Mouse (Mus musculus) left cerebral cortex, postnatal 36 days (tissue): ENCODE measurements around the gene Adamts3. TPM values are rescaled to one million over a fixed set of nuclear protein-coding genes. Genes with fewer than 3 reads are reported as not detected.

Experiments
- DNase-seq, 2 experiments: peaks; one replicate each; pipeline ENCODE4 v3.0.0; 2021 to 2022; ENCODE audit warnings: low spot score in 2 of 2, mixed read lengths in 1 of 2
- intact Hi-C: fragments of 180-260 bp; cut with DNase I; formaldehyde crosslinking; loops from one replicate; pipeline ENCODE4 v1.15.1; 2025
- total RNA-seq, 2 experiments: library from RNA; stranded (reverse); gene quantifications; 2 replicates each; pipeline ENCODE4 v1.2.3; 2021

The Adamts3 gene
- total RNA-seq, 2 experiments from 2014 or later, result 26.1 to 28.2 TPM

- peak in 1 of 2 experiments; percentile 16 for DNase-seq
- intact Hi-C loops, result loop anchor here (5.0 to 10.0 kb wide), 3 partner anchors 43 to 355 kb away; partner anchors contain the start of gene Adamts3
Observed at GRCm38 (mm10) chr5:89839627-89840026, 43.5 kb downstream of the Adamts3 start.

GRCm38 (mm10) chr5:89821175-89821574 is 62.0 kb downstream of the Adamts3 start:
- intact Hi-C loops, result no loop called here
- DNase-seq, result no peak

- intact Hi-C loops, result no loop called here
- DNase-seq, result no peak
Observed at GRCm38 (mm10) chr5:89819531-89819930, 63.6 kb downstream of the Adamts3 start.

DNA sequence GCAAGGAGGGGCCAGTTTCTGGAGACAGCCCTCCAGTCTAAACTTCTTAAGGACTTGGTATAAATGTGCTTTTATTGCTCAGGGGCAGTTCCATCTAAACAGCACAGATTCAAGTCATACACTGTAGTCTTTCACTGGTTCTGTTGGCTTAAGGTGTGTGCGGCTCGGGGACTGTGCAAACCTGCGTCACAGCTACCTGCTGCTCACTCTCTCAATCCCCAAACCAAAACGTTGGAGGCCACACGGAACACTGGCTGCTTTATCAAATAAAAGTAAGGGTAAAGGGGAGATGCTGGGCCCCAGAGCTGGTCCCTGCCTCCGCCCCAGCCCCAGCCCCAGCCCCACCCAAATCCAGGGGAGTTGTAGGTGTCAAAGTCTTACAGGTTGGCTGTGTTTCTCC is 66.5 kb downstream of the Adamts3 start:
- intact Hi-C loops, result loop anchor here (2.0 kb wide), 1 partner anchor 100 kb away; no protein-coding TSS in a partner anchor

GRCm38 (mm10) chr5:89814552-89814951 is 68.6 kb downstream of the Adamts3 start:
- no peak for DNase-seq
- intact Hi-C loops, result no loop called here

More for the DNA sequence above, 66.5 kb downstream of the Adamts3 start:
- DNase-seq, result no peak

GRCm38 (mm10) chr5:89800181-89800816 is 82.8 kb downstream of the Adamts3 start:
- no peak for DNase-seq
- intact Hi-C loops, result no loop called here

DNA sequence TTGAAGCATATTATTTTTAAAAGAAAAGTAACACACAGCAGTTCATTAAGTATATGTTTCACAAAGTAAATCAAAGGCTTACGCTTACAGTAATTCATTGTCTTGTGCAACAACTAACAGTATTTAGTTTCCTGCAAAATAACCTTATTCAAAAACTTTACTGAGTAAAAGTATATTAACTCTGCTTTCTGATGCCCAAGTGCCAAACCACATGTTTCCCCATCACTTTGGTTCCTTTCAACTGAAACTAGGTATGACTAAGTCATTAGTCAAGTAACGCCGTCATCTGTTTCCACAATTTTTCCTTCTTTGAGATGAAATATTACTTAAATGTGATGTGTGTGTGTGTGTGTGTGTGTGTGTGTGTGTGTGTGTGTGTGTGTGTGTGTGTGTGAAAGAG is 89.4 kb downstream of the Adamts3 start:
- intact Hi-C loops, result no loop called here
- no peak for DNase-seq

- intact Hi-C loops, result no loop called here
- DNase-seq, result no peak
Observed at GRCm38 (mm10) chr5:89784635-89785034, 98.5 kb downstream of the Adamts3 start.

- intact Hi-C loops, result no loop called here
- DNase-seq, result no peak
Observed at GRCm38 (mm10) chr5:89779823-89780222, 103.3 kb downstream of the Adamts3 start.

DNA sequence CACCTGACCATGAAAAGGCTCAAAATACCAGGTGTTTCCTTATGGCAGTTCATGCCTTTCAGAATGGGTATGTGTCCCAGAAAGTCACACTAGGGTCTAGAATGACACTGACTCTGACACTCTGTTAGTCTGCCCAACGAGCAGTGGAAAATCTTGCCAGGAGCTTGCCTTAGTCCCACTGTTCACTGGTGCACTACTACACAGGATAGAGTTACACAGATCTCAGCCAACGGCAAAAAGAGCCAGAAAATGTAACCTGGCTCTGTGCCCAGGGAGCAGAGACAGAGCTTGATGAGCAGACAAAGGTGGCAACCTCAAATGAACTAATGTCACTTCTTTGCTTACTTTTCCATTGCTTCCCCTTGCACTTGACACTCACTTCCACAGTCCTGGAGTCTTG is 104.5 kb downstream of the Adamts3 start:
- intact Hi-C loops, result no loop called here
- no peak for DNase-seq

GRCm38 (mm10) chr5:89777411-89777810 is 105.7 kb downstream of the Adamts3 start:
- DNase-seq, result no peak
- intact Hi-C loops, result no loop called here

DNA sequence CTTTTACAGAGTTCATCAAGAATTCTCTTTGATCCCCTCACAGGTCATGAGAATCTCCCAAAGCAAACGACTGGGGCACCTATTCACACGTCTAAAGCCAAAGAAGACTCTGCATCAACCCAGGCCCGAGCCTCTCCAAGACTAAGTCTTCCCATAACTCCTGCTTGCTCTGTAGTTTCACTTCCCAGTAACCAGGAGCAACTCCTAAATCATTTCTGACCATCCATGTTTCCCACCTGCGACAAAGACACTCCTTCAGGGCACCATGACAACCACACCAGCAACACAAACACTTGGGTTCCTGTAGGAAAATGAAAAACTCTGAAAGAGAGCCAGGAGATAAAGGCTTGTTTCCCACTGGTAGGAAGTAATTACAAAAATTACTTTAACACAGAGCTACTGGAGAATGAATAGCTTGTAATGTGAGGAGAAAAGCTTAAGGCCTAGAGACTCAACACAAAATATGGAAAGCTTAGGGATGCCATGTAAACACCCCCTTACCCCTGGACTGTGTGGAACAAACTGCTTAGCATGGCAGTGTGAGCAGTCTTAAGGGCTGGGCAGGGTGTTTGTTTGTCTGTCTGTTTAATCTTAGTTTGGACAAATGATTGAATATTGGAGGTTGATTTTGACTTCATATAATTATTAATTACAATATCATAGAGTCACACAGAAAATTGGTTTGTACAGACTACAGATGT is 112.3 kb downstream of the Adamts3 start:
- intact Hi-C loops, result no loop called here
- no peak for DNase-seq

DNA sequence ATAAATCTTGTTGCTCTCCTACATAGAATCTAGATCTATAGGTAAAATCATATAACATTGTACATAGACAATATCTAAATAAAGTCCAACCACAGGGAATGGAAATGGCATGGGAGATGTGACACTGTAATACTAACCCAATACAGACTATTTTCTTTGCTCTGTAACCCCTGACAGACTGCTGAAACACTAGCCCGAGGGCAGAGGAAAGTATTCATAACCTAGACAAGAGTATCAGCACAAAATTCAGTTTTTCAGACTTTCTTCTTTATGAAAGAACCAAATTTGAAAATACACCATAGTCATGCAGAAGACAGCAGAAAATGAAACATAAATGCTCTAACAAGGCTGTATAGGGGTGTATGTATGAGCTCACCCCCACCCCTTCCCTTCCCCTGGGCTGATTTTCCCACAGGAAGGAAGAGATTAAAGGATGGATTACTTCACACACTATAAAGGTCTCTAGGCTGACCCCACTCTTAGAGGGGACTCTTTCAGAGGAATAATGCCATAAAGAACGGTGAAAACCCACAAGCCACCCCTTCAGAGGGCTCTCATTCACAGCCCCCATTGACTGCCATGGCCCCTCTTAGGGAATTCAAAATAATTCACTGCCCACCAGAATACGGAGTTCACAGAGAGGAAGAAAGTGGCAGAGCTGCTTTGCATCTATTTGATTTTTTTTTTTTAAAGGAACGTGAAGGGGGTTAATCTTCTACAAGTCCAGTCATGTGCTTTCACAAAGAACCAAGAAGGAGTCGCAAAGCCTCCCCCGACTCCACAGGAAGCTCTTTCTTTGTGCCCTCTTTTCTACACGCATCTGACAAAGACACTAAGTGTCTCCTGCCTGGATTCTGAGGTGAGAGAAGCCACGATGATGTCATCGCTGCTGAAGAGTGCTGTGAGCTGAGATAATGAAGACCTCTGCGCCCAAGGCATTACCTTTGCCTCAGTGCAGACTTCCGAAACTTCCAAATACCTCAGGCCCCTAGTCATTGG is 119.6 kb downstream of the Adamts3 start:
- intact Hi-C loops, result no loop called here

DNA sequence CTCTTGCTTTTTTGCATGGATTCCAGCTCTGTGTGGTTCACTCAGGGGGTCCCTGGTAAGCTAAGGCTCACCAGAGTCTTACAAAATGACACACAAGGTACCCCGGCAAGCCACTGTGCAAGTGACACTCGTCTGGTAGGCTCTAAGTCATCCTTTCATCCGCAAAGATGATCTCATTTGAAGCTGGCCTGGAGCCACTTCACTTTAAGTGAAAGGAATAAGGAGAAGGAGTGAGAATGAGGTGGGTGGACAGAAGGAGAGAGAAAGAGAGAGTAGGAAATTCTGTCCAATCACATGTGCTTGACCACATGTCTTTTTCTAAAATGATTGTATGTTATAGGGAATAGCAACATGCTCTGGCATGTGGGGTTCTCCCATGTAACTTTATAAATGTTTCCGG is 122.8 kb downstream of the Adamts3 start:
- no peak for DNase-seq
- intact Hi-C loops, result no loop called here

More for the DNA sequence above, 119.6 kb downstream of the Adamts3 start:
- no peak for DNase-seq

DNA sequence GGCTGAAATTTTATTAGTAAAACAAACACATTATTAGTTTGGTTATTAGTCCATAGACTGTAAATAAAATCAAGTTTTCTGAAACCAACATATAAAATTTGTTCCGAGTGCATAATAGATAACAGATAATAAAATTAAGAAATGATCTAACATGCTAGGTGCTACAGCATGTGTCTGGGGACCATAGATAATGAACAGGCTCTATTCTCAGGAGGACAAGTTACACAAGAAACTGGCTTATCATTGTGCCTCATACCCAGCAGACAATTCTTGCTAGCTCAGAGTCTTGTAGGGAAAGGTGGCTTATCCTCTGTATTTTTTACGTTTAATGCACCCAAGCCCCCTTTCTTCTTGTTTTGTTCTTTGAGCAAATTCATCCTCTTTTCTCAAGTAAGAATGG is 131.3 kb downstream of the Adamts3 start:
- no peak for DNase-seq
- intact Hi-C loops, result no loop called here

DNA sequence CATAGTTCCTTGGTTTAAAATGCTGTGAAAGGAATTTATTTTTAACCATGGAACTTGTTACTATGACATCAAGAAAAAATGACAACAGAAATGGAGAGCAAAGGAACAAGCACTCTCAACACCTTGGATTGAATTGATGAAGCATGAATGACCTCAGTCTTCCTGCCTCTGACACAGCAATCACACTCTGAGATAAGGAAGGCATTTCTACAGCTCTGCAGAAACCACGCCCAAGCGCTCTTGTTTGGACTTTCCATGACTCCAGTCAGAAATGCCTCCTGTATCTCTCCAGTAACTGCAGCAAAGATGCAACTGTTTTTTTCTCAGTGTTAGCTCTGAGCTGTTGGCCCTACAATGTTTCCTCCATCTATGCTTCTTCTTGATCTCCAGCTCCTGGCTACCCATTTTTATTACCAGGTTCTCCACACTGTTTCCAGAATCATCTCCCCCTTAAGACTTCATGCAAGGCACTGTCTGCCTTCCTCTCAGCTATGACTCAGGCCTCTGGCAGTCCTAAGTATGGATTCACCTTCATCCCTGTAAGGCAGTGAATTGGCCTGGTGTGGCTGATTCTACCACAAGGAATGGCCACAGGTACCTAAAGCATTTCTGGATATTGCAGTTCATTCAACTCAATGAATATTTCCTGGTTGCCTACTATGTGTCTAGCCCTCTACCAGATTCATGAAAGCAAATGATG is 134.8 kb downstream of the Adamts3 start:
- intact Hi-C loops, result no loop called here

GRCm38 (mm10) chr5:89747149-89747659 is 135.9 kb downstream of the Adamts3 start:
- no peak for DNase-seq
- intact Hi-C loops, result no loop called here

More for the DNA sequence above, 134.8 kb downstream of the Adamts3 start:
- no peak for DNase-seq

DNA sequence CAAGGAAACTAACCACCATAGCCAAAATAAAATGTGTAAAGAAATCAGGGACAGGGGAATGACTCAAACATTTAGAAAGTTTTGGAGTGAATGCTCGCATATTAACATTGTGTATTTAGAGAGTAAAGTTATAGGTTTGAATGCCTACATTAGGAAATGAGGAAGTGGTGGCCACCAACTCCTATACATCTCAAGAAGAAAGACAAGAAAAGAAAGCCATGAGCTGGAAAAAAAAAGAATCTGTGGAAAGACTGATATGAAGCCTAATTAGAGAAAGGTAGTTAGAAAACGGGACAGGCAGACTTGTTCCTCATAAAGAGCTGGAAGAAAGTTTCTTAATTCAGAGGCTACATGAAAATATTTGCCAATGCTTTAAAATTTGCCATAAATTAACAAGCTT is 138.0 kb downstream of the Adamts3 start:
- no peak for DNase-seq
- intact Hi-C loops, result no loop called here

GRCm38 (mm10) chr5:89734759-89735158 is 148.4 kb downstream of the Adamts3 start:
- no peak for DNase-seq
- intact Hi-C loops, result no loop called here
